Mouse (Mus musculus): ENCODE measurements around the gene Gpx1. TPM values are rescaled to one million over a fixed set of nuclear protein-coding genes. Genes with fewer than 3 reads are reported as not detected.

Gene Gpx1
- polyA plus RNA-seq, 1 experiment from 2014 or later = 654 TPM

- no peaks in the 10 kb centered on the region for H3K27me3 ChIP-seq (ENCODE audit: control insufficient read depth, insufficient read depth, low read length)
- H3K4me1 ChIP-seq (ENCODE audit: control insufficient read depth, insufficient read depth, low read length) = no peaks in the 10 kb centered on the region
- H3K9ac ChIP-seq (ENCODE audit: low read depth, low read length) = no peak overlapping the region
- ATAC-seq (ENCODE audit: low FRiP score, low TSS enrichment) = no peak
- peaks cover 89% of the 10 kb centered on the region for H3K36me3 ChIP-seq (ENCODE audit: control insufficient read depth, insufficient read depth, low read length)
- WGBS = 95% methylated on average over 9 of the region's 9 CpGs
- H3K27ac ChIP-seq (ENCODE audit: low read depth, low read length) = no peak overlapping the region
- no peaks in the 10 kb centered on the region for H3K9me3 ChIP-seq (ENCODE audit: control insufficient read depth, low read length)
- no peak overlapping the region for H3K4me2 ChIP-seq (replicated peaks; ENCODE audit: low read depth, low read length)
- H3K4me3 ChIP-seq (ENCODE audit: low read length) = no peak overlapping the region
Observed at GRCm38 (mm10) chr9:108381382-108381781, 42.7 kb downstream of the Gpx1 start.

- Histone ChIP-seq H3K27ac (ENCODE audit: low read depth, low read length) (no peak overlapping the region), H3K4me3 (ENCODE audit: low read length) (no peak overlapping the region), H3K9ac (ENCODE audit: low read depth, low read length) (no peak overlapping the region), H3K36me3 (ENCODE audit: control insufficient read depth, insufficient read depth, low read length) (peaks cover 90% of the 10 kb centered on the region), H3K4me1 (ENCODE audit: control insufficient read depth, insufficient read depth, low read length) (no peaks in the 10 kb centered on the region), H3K9me3 (ENCODE audit: control insufficient read depth, low read length) (no peaks in the 10 kb centered on the region), H3K27me3 (ENCODE audit: control insufficient read depth, insufficient read depth, low read length) (no peaks in the 10 kb centered on the region), H3K4me2 (replicated peaks; ENCODE audit: low read depth, low read length) (no peak overlapping the region)
- WGBS = 84% methylated on average over 7 of the region's 7 CpGs
- ATAC-seq (ENCODE audit: low FRiP score, low TSS enrichment) = no peak
Observed at GRCm38 (mm10) chr9:108385006-108385405, 46.3 kb downstream of the Gpx1 start.

- no peaks in the 10 kb centered on the region for H3K4me1 ChIP-seq (ENCODE audit: control insufficient read depth, insufficient read depth, low read length)
- H3K9ac ChIP-seq (ENCODE audit: low read depth, low read length) = no peak overlapping the region
- WGBS = 86% methylated on average over 4 of the region's 4 CpGs
- no peak overlapping the region for H3K4me2 ChIP-seq (replicated peaks; ENCODE audit: low read depth, low read length)
- ATAC-seq (ENCODE audit: low FRiP score, low TSS enrichment) = no peak
- no peak overlapping the region for H3K27ac ChIP-seq (ENCODE audit: low read depth, low read length)
- no peaks in the 10 kb centered on the region for H3K9me3 ChIP-seq (ENCODE audit: control insufficient read depth, low read length)
- H3K36me3 ChIP-seq (ENCODE audit: control insufficient read depth, insufficient read depth, low read length) = peaks cover 88% of the 10 kb centered on the region
- H3K27me3 ChIP-seq (ENCODE audit: control insufficient read depth, insufficient read depth, low read length) = no peaks in the 10 kb centered on the region
- H3K4me3 ChIP-seq (ENCODE audit: low read length) = no peak overlapping the region
Observed at GRCm38 (mm10) chr9:108386816-108387215, 48.1 kb downstream of the Gpx1 start.

GRCm38 (mm10) chr9:108388601-108389000, 49.9 kb downstream of the Gpx1 start:
- no peak overlapping the region for H3K4me3 ChIP-seq (ENCODE audit: low read length)
- H3K4me2 ChIP-seq (replicated peaks; ENCODE audit: low read depth, low read length) = no peak overlapping the region
- no peak overlapping the region for H3K9ac ChIP-seq (ENCODE audit: low read depth, low read length)
- H3K27me3 ChIP-seq (ENCODE audit: control insufficient read depth, insufficient read depth, low read length) = no peaks in the 10 kb centered on the region
- H3K9me3 ChIP-seq (ENCODE audit: control insufficient read depth, low read length) = no peaks in the 10 kb centered on the region
- no peaks in the 10 kb centered on the region for H3K4me1 ChIP-seq (ENCODE audit: control insufficient read depth, insufficient read depth, low read length)
- ATAC-seq (ENCODE audit: low FRiP score, low TSS enrichment) = no peak
- 93% methylated on average over 10 of the region's 10 CpGs for WGBS
- H3K27ac ChIP-seq (ENCODE audit: low read depth, low read length) = no peak overlapping the region
- H3K36me3 ChIP-seq (ENCODE audit: control insufficient read depth, insufficient read depth, low read length) = peaks cover 87% of the 10 kb centered on the region

GRCm38 (mm10) chr9:108389220-108389619, 50.5 kb downstream of the Gpx1 start:
- no peak overlapping the region for H3K4me3 ChIP-seq (ENCODE audit: low read length)
- H3K4me2 ChIP-seq (replicated peaks; ENCODE audit: low read depth, low read length) = no peak overlapping the region
- ATAC-seq (ENCODE audit: low FRiP score, low TSS enrichment) = no peak
- no peak overlapping the region for H3K9ac ChIP-seq (ENCODE audit: low read depth, low read length)
- H3K36me3 ChIP-seq (ENCODE audit: control insufficient read depth, insufficient read depth, low read length) = peaks cover 81% of the 10 kb centered on the region
- no peak overlapping the region for H3K27ac ChIP-seq (ENCODE audit: low read depth, low read length)
- H3K4me1 ChIP-seq (ENCODE audit: control insufficient read depth, insufficient read depth, low read length) = no peaks in the 10 kb centered on the region
- no peaks in the 10 kb centered on the region for H3K27me3 ChIP-seq (ENCODE audit: control insufficient read depth, insufficient read depth, low read length)
- H3K9me3 ChIP-seq (ENCODE audit: control insufficient read depth, low read length) = no peaks in the 10 kb centered on the region
- WGBS = 83% methylated on average over 6 of the region's 6 CpGs

Other genes starting within 250 kb of the Gpx1 start
- gene Apeh, start 244.3 kb upstream of the Gpx1 start, polyA plus RNA-seq (2014; fragmentation: Nextera tagmentation; extraction: Ambion mirVana) = 55.2 and 57.8 TPM in 2 replicates
- gene Bsn, start 148.5 kb upstream of the Gpx1 start, polyA plus RNA-seq (2014; fragmentation: Nextera tagmentation; extraction: Ambion mirVana) = 0.76 and 0.77 TPM in 2 replicates
- 60.7 and 129 TPM in 2 replicates for gene Dag1, start 74.9 kb upstream of the Gpx1 start, polyA plus RNA-seq (2014; fragmentation: Nextera tagmentation; extraction: Ambion mirVana)
- gene Nicn1, start 48.5 kb upstream of the Gpx1 start, polyA plus RNA-seq (2014; fragmentation: Nextera tagmentation; extraction: Ambion mirVana) = 40.2 and 42.4 TPM in 2 replicates
- gene Amt, start 42.0 kb upstream of the Gpx1 start, polyA plus RNA-seq (2014; fragmentation: Nextera tagmentation; extraction: Ambion mirVana) = 30.8 and 35.1 TPM in 2 replicates
- 317 and 358 TPM in 2 replicates for gene Rhoa, start 32.8 kb upstream of the Gpx1 start, polyA plus RNA-seq (2014; fragmentation: Nextera tagmentation; extraction: Ambion mirVana)
- gene Tcta, start 32.7 kb upstream of the Gpx1 start, polyA plus RNA-seq (2014; fragmentation: Nextera tagmentation; extraction: Ambion mirVana) = 26.6 and 27.8 TPM in 2 replicates
- 62.1 and 114 TPM in 2 replicates for gene Usp4, start 8.9 kb downstream of the Gpx1 start, polyA plus RNA-seq (2014; fragmentation: Nextera tagmentation; extraction: Ambion mirVana)
- 0.36 and 0.79 TPM in 2 replicates for gene 1700102P08Rik, start 53.9 kb downstream of the Gpx1 start, polyA plus RNA-seq (2014; fragmentation: Nextera tagmentation; extraction: Ambion mirVana)
- 1.8 and 2.9 TPM in 2 replicates for gene Ccdc36, start 89.6 kb downstream of the Gpx1 start, polyA plus RNA-seq (2014; fragmentation: Nextera tagmentation; extraction: Ambion mirVana)
- not detected in 2 replicates for gene BC048562, start 97.6 kb downstream of the Gpx1 start, polyA plus RNA-seq (2014; fragmentation: Nextera tagmentation; extraction: Ambion mirVana)
- gene Ccdc71, start 121.6 kb downstream of the Gpx1 start, polyA plus RNA-seq (2014; fragmentation: Nextera tagmentation; extraction: Ambion mirVana) = 50.7 and 54.7 TPM in 2 replicates
- gene Klhdc8b, start 122.7 kb downstream of the Gpx1 start, polyA plus RNA-seq (2014; fragmentation: Nextera tagmentation; extraction: Ambion mirVana) = 21.6 and 22.9 TPM in 2 replicates
- gene Lamb2, start 140.8 kb downstream of the Gpx1 start, polyA plus RNA-seq (2014; fragmentation: Nextera tagmentation; extraction: Ambion mirVana) = 21.5 and 31.9 TPM in 2 replicates
- 45.4 and 69.4 TPM in 2 replicates for gene Usp19, start 151.7 kb downstream of the Gpx1 start, polyA plus RNA-seq (2014; fragmentation: Nextera tagmentation; extraction: Ambion mirVana)
- gene Qars, start 168.8 kb downstream of the Gpx1 start, polyA plus RNA-seq (2014; fragmentation: Nextera tagmentation; extraction: Ambion mirVana) = 99.1 and 117 TPM in 2 replicates
- 91.0 and 139 TPM in 2 replicates for gene Qrich1, start 177.9 kb downstream of the Gpx1 start, polyA plus RNA-seq (2014; fragmentation: Nextera tagmentation; extraction: Ambion mirVana)
- 185 and 229 TPM in 2 replicates for gene Impdh2, start 221.4 kb downstream of the Gpx1 start, polyA plus RNA-seq (2014; fragmentation: Nextera tagmentation; extraction: Ambion mirVana)
- 37.0 and 50.6 TPM in 2 replicates for gene Ndufaf3, start 228.5 kb downstream of the Gpx1 start, polyA plus RNA-seq (2014; fragmentation: Nextera tagmentation; extraction: Ambion mirVana)
- gene Dalrd3, start 231.0 kb downstream of the Gpx1 start, polyA plus RNA-seq (2014; fragmentation: Nextera tagmentation; extraction: Ambion mirVana) = 130 and 159 TPM in 2 replicates
- gene Wdr6, start 239.8 kb downstream of the Gpx1 start, polyA plus RNA-seq (2014; fragmentation: Nextera tagmentation; extraction: Ambion mirVana) = 86.0 and 114 TPM in 2 replicates

Data from kidney, embryonic 14.5 days (tissue).